Mouse (Mus musculus): Measurements from ENCODE around the gene Gm20388.
"Not testable (repeated sequence)": the region's sequence is repeated elsewhere in the genome, so short reads cannot be mapped to it uniquely, and the experiment has no call there.

Gene Gm20388

DNA sequence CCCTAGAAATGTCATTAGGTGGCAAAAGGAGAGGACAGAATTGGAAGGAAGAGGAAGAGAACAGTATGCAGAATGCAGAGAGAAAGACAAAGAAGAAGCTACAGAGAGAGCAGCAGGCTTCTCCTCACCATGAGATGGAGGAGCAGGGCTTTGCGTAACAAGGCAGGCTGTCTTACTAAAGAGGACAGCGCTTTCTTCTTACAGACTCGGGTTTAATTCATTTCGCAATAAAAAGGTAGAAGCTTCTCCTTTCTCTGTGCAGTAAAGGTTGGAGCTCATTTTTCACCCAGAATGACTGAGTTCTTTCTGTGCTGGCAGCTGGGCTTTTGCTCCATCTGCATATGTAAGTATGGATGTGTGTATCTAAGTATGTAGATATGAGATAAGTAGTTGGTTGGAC, 3369.2 kb downstream of the Gm20388 start:
- no peak for DNase-seq

DNA sequence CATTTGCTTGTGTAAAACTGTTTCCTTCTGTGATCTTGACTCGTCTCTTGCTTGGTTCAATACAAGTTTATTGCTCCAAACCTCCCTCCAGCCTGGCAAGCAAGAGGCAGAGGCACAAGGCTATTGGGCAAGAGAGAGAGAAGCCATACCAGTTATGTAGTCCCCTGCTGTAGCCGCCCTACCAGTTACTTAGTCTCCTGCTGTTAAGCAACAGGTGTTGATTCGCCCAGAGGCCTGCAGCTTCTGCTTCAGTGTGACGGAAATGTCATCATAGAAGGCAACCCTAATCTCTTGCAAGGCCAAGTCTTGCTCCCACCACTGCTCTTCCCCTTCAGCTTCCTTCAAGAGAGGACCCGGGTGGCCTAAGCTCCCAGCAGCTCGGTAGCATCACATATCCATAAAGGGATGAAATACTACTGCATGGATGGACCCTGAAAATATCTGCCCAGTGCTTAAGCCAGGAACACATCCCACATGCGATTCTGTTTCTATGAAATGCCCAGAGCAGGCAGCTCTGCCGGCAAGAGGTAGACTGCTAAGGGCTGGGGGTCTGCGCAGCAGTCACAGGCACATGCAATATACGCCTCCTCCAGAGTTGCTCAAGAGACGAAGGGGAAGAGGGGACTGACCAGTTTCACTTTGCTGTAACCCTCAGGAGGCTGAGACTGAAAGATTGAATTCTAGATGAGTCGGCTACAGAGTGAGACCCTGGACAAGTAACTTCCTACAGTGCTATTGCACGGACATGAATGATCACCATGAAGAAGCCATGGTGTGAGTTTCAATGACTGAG, 3369.9 kb downstream of the Gm20388 start:
- DNase-seq, result no peak

DNA sequence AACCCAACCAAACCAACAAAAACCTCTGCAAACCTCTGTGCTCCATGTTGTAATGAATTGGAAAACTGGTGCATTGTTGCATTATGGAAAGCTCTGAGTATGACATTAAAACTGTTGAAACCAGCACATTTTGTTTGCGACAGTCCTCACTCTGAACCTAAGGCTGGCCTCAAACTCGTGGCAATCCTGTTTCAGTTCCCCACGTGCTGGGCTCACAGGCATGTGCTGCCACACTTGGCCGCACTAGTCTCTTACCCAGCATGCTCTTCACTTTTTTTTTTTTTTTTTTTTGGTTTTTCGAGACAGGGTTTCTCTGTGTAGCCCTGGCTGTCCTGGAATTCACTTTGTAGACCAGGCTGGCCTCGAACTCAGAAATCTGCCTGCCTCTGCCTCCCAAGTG, 3372.4 kb downstream of the Gm20388 start:
- not testable (repeated sequence) for DNase-seq

DNA sequence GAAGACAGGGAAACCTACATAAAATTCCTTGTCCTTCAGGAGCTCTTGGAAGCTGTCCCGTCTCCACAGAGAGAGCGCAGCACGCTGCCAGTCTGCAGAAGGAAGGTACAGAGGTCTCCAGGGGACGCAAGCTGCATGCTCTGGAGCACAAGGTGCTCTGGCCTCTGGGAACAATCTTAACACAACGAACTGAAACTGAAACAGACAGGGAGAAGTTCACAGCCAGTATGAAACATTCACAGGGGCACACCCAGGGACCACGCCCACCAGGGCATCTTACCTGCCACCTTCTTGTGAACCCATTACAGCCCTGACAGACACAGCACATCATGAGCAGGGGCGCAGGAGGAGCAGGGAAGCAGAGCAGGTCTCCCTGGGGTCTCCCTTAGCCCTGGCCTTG, 3373.3 kb downstream of the Gm20388 start:
- no peak for DNase-seq

DNA sequence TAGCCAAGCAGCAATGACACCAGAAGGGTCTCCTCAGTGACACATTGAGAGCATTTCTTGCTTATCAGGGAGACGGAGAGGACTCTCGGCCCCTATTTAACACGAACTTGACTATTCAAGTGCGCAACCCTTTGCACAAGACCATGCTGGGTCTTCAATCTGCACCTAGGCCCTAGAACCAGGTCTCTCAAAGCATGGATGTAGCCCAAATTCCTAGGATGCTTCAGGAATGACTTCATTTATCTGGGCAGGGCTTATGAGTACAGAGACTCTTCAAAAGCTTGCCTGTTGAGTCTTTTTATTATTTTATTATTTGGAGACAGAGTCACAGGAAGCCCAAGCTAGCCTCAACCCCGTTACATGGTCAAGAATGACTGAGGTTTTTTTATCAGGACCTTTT, 3373.9 kb downstream of the Gm20388 start:
- DNase-seq, result no peak

DNA sequence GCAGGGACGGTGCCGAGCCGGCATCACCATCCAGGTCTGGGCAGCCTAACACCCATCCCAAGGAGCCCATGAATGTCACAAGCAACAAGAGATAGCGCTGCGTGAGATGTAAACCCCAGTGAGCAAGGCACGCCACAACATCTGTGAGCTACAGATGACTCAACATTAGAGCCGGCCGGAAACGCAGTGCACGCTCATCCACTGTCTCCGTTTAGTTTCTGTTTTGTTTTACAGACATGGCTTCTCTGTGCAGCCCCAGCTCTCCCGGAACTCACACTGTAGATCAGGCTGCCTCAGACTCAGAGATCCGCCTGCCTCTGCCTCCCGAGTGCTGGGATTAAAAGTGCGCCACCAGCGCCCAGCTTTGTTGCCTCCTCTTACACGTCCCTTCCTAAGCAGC, 3376.7 kb downstream of the Gm20388 start:
- DNase-seq, result no peak

DNA sequence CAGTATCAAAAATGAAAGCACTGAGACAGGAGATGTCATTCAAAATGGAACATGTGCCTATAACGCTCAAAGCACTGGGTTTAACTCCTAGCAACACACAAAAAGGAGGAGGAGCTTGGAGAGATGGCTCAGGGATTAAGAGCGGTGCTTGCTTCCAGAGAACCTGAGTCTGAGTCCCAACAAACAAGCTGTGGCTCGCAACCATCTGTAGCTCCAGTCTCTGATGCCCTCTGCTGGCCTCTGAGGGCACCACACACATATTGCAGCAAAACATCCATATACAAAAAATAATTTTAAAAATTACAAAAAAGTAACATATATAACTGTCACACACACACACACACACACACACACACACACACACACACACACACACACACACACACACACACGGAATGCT, 3379.5 kb downstream of the Gm20388 start:
- DNase-seq, result peak; percentile 53

DNA sequence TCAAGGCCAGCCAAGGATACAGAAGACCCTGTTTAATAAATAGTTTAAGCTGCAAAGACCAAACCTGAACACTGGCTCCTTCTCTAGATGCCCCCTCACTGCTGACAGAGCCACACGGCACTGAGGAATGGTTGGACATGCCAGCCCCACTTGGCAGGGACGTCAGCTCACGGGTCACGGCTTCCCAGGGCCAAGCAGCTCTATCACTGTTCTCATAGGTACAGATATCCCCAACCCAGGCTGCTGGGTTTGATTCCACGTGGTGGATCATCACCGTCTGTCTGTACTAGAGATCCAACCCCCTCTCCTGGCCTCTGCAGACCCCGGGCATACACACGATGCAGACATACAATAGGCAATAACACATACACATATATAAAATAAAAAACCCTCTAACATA, 3380.0 kb downstream of the Gm20388 start:
- no peak for DNase-seq

DNA sequence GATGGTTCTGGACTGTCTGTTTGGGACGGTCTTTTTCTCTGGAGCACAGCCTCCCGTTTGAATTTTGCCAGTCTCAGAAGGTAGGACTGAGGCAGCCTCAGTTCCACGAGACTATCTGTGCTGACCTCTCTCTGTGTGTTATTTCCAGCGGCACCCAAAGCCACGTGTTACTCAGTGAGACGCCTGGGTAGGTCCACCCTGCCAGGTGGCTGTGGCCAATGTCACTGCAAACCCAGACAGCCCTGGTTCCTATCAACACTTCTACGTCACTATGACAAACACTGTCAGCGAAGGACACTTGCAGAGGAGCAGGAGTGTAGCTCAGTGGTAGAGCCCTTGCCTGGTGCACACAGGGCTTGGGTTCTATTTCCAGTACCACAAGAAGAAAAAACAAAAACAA, 3381.1 kb downstream of the Gm20388 start:
- no peak for DNase-seq

DNA sequence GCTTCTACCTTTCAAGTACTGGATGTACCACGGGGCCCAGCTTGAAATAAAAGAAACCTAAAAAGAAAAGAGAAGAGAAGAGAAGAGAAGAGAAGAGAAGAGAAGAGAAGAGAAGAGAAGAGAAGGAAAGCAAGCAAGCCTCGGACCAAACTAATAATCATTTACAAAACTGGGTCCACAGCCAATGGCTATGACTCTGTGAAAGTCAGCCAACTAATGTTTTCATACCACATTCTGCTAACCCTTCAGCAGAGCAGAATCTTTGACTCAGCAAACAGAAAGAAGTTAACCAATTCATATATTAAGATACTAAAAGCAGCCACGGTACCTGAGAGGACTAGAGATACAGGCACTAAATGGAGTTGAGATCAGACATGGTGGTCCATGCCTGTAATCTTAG, 3381.6 kb downstream of the Gm20388 start:
- DNase-seq, result no peak

DNA sequence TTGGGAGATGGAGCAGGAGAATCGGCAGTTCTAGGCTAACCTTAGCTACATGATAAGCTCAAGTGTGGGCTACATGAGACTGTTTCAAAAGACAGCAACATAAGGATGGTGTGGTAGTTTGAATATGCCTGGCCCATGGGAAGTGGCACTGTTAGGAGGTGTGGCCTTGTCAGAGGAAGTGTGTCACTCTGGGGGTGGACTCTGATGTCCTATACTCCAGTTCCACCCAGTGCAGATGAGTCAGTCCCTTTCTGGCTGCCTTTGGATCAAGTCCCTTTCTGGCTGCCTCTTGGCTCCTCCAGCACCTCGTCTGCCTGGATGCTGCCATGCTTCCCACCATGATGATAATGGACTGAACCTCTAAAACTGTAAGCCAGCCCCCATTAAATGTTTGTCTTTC, 3382.1 kb downstream of the Gm20388 start:
- no peak for DNase-seq

DNA sequence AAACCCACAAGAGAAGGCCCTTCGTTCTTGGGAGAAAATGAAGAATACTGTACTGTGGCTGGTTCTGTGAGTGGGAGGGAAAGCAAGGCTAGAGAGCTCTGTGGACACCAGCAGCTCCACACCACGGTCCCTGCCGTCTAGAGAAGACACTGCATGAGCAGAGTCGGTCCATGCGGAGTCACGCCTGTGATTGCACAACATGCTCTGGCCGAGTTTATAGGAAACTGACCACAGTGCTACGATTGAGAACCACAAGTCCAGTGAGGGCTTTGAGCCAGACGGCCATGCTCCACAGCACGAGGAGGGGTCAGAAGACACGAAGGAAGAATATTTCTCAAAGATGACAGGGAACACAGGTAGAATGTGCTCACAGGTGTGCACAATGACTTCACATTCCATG, 3387.7 kb downstream of the Gm20388 start:
- DNase-seq, result no peak

DNA sequence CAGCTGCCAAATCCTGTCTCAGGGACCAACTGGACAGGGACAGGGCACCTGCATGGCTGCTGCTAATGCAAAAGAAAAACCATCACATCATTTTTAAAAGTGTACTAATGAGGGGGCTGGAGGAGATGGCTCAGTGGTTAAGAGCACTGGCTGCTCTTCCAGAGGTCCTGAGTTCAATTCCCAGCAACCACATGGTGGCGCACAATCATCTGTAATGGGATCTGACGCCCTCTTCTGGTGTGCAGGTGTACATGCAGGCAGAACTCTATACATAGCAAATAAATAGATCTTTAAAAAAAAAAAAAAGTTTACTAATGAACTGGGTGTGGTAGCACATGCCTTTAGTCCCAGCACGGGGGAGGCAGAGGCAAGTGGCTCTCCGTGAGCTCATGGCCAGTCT, 3398.1 kb downstream of the Gm20388 start:
- DNase-seq, result no peak

DNA sequence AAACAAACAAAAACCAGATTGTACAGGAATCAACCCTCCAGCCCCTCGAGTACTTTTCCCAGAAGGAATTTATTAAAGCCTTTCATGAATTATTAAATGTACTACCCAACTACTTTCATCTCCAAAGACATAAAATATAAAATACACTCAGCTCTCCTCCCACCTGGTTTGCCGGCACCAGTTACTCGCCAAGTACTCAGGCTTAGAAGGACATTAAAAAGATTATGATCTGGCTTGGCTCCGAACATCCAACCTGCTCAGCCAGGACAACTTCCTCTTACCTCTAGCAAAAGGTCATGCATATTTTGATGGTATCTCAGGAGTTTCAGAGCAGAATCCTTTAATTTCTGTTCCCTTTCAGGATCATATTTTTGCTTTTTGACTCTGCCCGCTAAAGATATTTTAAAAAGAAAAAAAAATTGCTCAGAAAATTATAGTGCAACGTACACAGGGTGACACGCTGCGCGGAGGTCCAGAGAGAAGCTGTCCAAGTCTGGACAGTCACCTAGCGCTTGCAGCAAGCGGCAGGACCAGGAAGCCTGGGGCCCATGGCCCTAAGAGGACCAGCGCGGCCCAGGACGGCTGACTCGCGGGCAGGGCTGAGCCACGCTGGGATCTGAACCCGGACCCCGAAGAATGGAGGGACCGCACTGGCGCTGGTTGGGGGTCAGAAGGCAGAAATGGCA, 3407.3 kb downstream of the Gm20388 start:
- no peak for DNase-seq

DNA sequence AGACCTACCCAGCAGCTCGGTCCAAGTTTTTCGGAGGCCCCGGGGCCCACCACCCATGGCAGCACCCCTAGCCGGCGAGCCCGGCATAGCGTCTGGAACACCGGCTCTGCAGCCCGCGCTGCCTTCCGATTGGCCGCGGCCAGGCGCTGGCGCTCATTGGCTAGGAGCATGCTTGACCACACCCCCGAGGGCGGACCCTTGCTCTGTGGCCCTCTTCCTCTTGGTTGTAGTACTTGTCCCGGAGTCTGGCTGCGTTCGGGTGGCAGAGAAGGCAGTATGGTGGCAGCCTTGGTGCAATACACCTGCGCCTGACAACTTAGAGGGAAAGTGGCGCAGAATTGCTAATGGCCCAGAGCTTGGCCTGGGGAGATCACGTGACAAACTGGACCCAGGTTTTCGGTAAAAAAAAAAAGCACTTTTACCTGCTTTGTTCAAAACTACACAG, 3407.8 kb downstream of the Gm20388 start, which contains the start of gene Fanca:
Gene Fanca, minus strand, starts transcription at position 110 of the 445 bp plus-strand sequence.
- peak; percentile 93 for DNase-seq

DNA sequence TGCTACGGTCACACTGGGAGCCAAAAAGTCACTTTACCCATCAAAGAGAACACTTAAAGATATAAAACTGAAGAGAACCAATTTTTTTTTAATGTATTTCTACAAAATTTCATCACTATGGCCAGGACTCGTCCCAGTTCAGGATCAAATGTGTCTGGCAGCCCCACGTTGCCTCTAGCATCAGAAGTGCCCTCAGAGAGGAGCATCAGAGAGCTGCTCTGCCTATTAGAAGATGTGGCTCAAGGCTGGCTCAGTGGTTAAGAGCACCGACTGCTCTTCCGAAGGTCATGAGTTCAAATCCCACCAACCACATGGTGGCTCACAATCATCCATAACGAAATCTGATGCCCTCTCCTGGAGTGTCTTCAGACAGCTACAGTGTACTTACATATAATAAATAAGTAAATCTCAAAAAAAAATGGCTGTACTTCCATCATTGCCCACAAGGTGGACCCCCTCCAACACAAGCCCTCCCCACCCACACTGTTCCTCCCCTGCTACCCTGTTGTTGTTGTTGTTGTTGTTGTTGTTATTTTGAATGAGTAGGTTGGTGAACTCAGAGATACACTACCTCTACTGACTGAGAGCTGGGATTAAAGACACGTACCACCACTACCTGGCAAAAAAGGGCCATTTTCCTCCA, 3409.0 kb downstream of the Gm20388 start:
- DNase-seq, result peak; percentile 55

DNA sequence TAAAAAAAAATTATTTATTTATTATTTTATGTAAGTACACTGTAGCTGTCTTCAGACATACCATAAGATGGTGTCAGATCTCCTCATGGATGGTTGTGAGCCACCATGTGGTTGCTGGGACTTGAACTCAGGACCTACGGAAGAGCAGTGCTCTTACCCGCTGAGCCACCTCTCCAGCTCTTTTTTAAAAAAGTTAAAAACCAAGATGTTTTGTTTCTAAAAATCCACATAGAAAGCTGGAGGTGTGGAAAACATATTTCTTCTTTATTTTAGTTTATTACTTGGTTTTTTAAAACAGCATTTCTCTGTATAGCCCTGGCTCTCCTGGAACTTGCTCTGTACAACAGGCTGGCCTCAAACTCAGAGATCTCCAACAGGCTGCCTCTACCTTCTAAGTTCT, 3417.9 kb downstream of the Gm20388 start:
- no peak for DNase-seq

DNA sequence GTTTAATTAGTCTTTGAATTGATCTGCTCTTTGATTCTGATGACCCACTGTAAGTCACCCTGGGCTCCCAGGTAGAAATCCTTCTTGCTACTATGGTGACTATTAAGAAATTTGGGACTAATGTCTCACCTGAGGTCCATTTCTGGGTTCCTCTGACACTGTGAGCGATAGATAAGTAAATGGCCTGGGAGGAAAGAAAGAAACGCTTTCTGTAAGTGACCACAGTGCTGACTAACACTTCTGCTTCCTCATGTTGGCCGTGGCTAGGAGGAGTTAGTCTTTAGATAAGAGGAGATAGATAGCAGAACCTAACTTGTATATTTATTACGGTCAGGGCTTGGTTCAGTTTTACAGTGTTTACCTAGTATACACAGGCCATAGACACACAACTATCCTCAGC, 3418.7 kb downstream of the Gm20388 start:
- DNase-seq, result no peak

DNA sequence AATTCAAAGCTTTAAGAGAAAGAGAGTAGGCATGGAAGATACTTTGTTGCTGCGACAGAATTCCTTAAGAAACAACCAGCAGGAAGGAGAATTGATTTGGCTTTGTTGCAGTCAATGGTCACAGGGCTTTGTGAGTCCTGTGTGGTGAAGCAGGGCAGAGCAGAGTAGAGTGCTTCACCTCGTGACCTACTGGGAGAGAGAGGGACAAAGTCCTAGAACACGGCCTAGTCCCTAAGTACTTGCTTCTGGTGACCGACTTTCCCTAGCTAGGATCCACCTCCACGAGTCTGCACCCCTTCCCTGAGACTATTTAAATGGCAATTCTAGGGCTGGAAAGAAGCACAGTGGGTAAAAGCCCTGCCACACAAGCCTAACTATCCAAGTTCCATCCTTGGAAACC, 3419.3 kb downstream of the Gm20388 start:
- DNase-seq, result no peak

DNA sequence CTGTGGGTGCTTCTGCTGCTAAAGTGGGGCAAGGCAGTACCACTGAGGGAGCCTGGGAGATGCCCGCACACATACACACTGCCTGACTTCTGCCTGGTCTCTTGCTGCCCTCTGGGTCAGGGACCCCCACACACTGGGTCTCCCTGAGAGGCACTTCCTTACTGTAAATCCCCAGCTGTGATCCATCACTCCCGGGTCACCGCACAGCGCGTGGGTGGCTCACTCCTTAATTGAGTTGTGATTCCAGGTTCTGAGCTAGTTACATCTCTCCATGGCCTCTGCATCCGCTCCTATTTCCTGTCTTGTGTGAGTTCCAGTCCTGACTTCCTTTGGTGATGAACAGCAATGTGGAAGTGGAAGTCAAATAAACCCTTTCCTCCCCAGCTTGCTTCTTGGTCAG, 3420.1 kb downstream of the Gm20388 start:
- no peak for DNase-seq

DNA sequence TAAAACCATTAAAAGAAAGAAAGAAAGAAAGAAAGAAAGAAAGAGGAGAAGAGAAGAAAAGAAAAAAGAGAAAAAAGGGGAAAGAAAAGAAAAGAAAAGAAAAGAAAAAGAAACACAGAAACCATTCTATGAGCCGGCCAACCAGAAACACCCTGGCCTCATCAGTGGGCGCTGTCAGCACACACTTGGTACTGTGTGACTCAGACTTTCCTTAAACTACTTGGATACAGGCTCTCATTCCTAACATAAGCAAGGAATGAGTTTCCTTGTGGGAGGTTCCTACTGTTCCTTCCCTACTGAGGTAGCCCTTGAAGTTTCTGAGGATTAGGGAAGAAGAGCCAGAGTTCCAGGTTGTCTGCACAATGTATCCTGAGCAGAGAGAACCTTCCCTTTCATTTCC, 3420.7 kb downstream of the Gm20388 start:
- no peak for DNase-seq

DNA sequence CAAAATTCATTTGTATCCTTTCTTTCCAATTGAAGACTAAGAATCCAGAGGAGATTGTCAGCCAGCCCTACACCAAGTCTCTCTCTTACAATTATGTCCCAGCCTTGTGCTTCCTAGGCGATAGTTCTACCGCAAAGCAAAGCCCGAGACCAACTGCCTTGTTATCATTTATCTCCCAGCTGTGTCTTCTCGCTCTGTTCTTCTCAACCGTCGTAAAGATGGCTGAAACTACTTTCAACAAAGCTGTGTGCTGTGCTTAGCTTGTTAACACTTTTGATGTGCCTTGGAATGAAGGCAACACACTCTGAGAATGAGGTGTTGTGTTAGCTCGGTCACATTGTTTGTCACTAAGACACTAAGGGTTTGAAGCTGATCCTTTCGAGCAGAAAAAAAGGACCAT, 3421.2 kb downstream of the Gm20388 start:
- DNase-seq, result no peak

DNA sequence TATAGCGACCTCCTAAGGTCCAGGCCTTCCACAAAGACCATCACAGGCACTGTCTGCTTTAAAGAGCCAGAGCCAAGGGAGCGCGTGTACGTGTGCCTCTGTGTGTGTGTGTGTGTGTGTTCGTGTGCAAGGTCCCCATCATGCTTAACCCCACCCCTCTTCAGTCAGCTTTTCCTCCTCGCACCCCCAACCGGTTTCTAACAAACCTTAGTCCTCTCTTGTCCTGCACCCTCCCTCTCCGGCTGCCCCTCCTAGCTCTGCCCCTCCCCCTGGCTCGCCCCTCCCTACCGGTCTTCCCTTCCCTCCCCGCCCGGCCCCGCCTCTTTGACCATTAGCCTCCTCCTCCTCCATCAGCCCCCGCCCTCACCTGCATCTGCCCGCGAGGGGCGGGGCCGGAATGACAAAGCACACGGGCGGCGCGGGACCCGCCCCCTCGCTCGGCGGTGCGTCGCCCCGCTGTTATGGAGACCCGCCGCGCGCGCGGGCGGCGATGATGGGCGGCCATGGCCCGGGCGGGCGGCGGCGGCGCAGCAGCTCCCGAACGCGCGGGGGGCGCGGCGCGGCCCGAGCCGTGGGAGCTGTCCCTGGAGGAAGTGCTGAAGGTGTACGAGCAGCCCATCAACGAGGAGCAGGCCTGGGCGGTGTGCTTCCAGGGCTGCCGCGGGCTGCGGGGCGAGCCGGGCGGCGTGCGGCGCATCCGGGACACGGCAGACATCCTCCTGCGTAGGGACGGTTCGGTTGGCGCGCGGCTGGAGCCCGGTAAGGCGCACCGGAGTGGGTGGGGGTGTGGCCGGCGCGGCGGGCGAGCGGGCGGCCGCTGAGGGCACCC, 3421.8 kb downstream of the Gm20388 start, which contains the start of gene Spire2:
Gene Spire2, plus strand, starts transcription at position 452 of the 829 bp plus-strand sequence.
- DNase-seq, result peak; percentile 80
